Mouse (Mus musculus) midbrain, embryonic 16.5 days (tissue): Measurements from ENCODE around the gene Slc45a3. TPM values are rescaled to one million over a fixed set of nuclear protein-coding genes. Genes with fewer than 3 reads are reported as not detected.

ENCODE experiments used
- ATAC-seq: fragments of 200-750 bp; cut with Nextera tagmentation; 2 replicates; pipeline ENCODE4 v1.8.0; 2017; ENCODE audit warnings: moderate TSS enrichment
- H3K27ac ChIP-seq: fragments of 300-500 bp; sonication (generic); 2 replicates; pipeline ENCODE4 v1.5.1; 2014; ENCODE audit warnings: mild to moderate bottlenecking, low read length, mixed read lengths
- H3K27me3 ChIP-seq: fragments of 300-500 bp; sonication (generic); 2 replicates; pipeline ENCODE4 v1.6.1; 2014; ENCODE audit warnings: low read depth, low read length, mixed read lengths; ENCODE audit not compliant: control insufficient read depth, insufficient read depth
- H3K36me3 ChIP-seq: fragments of 300-500 bp; sonication (generic); 2 replicates; pipeline ENCODE4 v1.6.1; 2014; ENCODE audit warnings: mild to moderate bottlenecking, low read length, moderate library complexity, mixed read lengths; ENCODE audit not compliant: control insufficient read depth, insufficient read depth
- H3K4me1 ChIP-seq: fragments of 300-500 bp; sonication (generic); 2 replicates; pipeline ENCODE4 v1.6.1; 2014; ENCODE audit warnings: mild to moderate bottlenecking, low read length, mixed read lengths; ENCODE audit not compliant: control insufficient read depth, insufficient read depth
- H3K4me2 ChIP-seq: fragments of 300-500 bp; sonication (generic); 2 replicates; pipeline ENCODE4 v1.6.1; 2014; ENCODE audit warnings: mild to moderate bottlenecking, low read length, mixed read lengths
- H3K4me3 ChIP-seq: fragments of 300-500 bp; sonication (generic); 2 replicates; pipeline ENCODE4 v1.5.1; 2014; ENCODE audit warnings: low read depth, mild to moderate bottlenecking, low read length, moderate library complexity, mixed read lengths
- H3K9ac ChIP-seq: fragments of 300-500 bp; sonication (generic); 2 replicates; pipeline ENCODE4 v1.6.1; 2014; ENCODE audit warnings: low read depth, low read length, mixed read lengths
- H3K9me3 ChIP-seq: fragments of 300-500 bp; sonication (generic); replicated peaks from 2 replicates; pipeline ENCODE4 v1.6.1; 2014; ENCODE audit warnings: mild to moderate bottlenecking, low read length, mixed read lengths; ENCODE audit not compliant: control insufficient read depth, poor library complexity, severe bottlenecking
- WGBS: fragments of 180-500 bp; shearing (Covaris S2); extraction: QIAGEN DNeasy Blood & Tissue Kit; methylation state at CpG from one replicate; pipeline ENCODE4 v1.1.7; 2014; 5-methylcytosine and 5-hydroxymethylcytosine counted together
- polyA plus RNA-seq: library from polyadenylated mRNA; unstranded; fragments of >200 nt; fragmentation: Nextera tagmentation; extraction: Ambion mirVana; gene quantifications from 2 replicates; pipeline ENCODE4 v1.2.1, GENCODE M21; 2015

Slc45a3 gene
- polyA plus RNA-seq, 1 experiment from 2014 or later, result 2.3 TPM

GRCm38 (mm10) chr1:131970661-131971520 lies 8.1 kb downstream of the Slc45a3 start:
- Histone ChIP-seq H3K9ac (no peak overlapping the region), H3K27ac (no peak overlapping the region; the same call in 1 of the 2 replicates), H3K4me2 (no peak overlapping the region), H3K9me3 (no peaks in the 10 kb centered on the region), H3K27me3 (no peaks in the 10 kb centered on the region), H3K4me3 (no peak overlapping the region), H3K4me1 (peaks cover 22% of the 10 kb centered on the region), H3K36me3 (no peaks in the 10 kb centered on the region)
- 5% methylated on average over 16 of the region's 16 CpGs for whole genome bisulfite sequencing
- peak; percentile 55 for ATAC-seq

- H3K4me3 ChIP-seq, result no peak overlapping the region
- no peak overlapping the region for H3K27ac ChIP-seq
- H3K36me3 ChIP-seq, result no peaks in the 10 kb centered on the region
- 7% methylated on average over 15 of the region's 15 CpGs for WGBS
- H3K4me2 ChIP-seq, result no peak overlapping the region
- ATAC-seq, result peak; percentile 37; the same call in 1 of the 2 replicates
- H3K9ac ChIP-seq, result no peak overlapping the region
- no peaks in the 10 kb centered on the region for H3K27me3 ChIP-seq
- H3K9me3 ChIP-seq, result no peaks in the 10 kb centered on the region
- peaks cover 22% of the 10 kb centered on the region for H3K4me1 ChIP-seq
These were observed 9.2 kb downstream of the Slc45a3 start for GRCm38 (mm10) chr1:131971771-131972497.

GRCm38 (mm10) chr1:131972498-131973334 lies 9.9 kb downstream of the Slc45a3 start:
- H3K4me2 ChIP-seq, result no peak overlapping the region

GRCm38 (mm10) chr1:131973991-131974390 lies 11.2 kb downstream of the Slc45a3 start:
- no peaks in the 10 kb centered on the region; the same call in 1 of the 2 replicates for H3K27me3 ChIP-seq
- H3K4me1 ChIP-seq, result peaks cover 22% of the 10 kb centered on the region
- H3K9me3 ChIP-seq, result no peaks in the 10 kb centered on the region
- no peaks in the 10 kb centered on the region for H3K36me3 ChIP-seq
- ATAC-seq, result no peak
- H3K27ac ChIP-seq, result no peak overlapping the region
- no peak overlapping the region for H3K9ac ChIP-seq
- no peak overlapping the region for H3K4me3 ChIP-seq
- WGBS, result 82% methylated on average over 6 of the region's 6 CpGs
- H3K4me2 ChIP-seq, result no peak overlapping the region

More at GRCm38 (mm10) chr1:131972498-131973334, 9.9 kb downstream of the Slc45a3 start:
- Histone ChIP-seq H3K9ac (no peak overlapping the region), H3K4me1 (peaks cover 22% of the 10 kb centered on the region), H3K27me3 (no peaks in the 10 kb centered on the region; the same call in 1 of the 2 replicates), H3K9me3 (no peaks in the 10 kb centered on the region), H3K27ac (no peak overlapping the region), H3K4me3 (no peak overlapping the region), H3K36me3 (no peaks in the 10 kb centered on the region)
- ATAC-seq, result no peak
- WGBS, result 17% methylated on average over 13 of the region's 13 CpGs

- Histone ChIP-seq H3K4me2 (no peak overlapping the region), H3K36me3 (no peaks in the 10 kb centered on the region), H3K27me3 (no peaks in the 10 kb centered on the region; the same call in 1 of the 2 replicates), H3K9me3 (no peaks in the 10 kb centered on the region), H3K9ac (no peak overlapping the region), H3K4me3 (no peak overlapping the region), H3K27ac (no peak overlapping the region), H3K4me1 (peaks cover 13% of the 10 kb centered on the region)
- 91% methylated on average over 5 of the region's 5 CpGs for WGBS
- ATAC-seq, result no peak
These were observed 14.1 kb downstream of the Slc45a3 start for GRCm38 (mm10) chr1:131976886-131977285.

GRCm38 (mm10) chr1:131980471-131980870 lies 17.7 kb downstream of the Slc45a3 start:
- Histone ChIP-seq H3K9me3 (no peaks in the 10 kb centered on the region), H3K4me1 (no peaks in the 10 kb centered on the region), H3K4me3 (no peak overlapping the region), H3K4me2 (no peak overlapping the region), H3K27ac (no peak overlapping the region), H3K9ac (no peak overlapping the region), H3K36me3 (no peaks in the 10 kb centered on the region), H3K27me3 (no peaks in the 10 kb centered on the region; the same call in 1 of the 2 replicates)
- ATAC-seq, result no peak
- 29% methylated on average over 2 of the region's 2 CpGs for WGBS

GRCm38 (mm10) chr1:131981378-131982013 lies 18.7 kb downstream of the Slc45a3 start:
- H3K4me3 ChIP-seq, result no peak overlapping the region
- WGBS, result 52% methylated on average over 12 of the region's 12 CpGs

GRCm38 (mm10) chr1:131982907-131983306 lies 20.1 kb downstream of the Slc45a3 start:
- peak; percentile 57; the same call in 1 of the 2 replicates for ATAC-seq
- 17% methylated on average over 5 of the region's 5 CpGs for WGBS
- Histone ChIP-seq H3K36me3 (no peaks in the 10 kb centered on the region), H3K4me2 (no peak overlapping the region), H3K27me3 (no peaks in the 10 kb centered on the region), H3K4me3 (no peak overlapping the region), H3K9me3 (no peaks in the 10 kb centered on the region), H3K4me1 (no peaks in the 10 kb centered on the region), H3K27ac (no peak overlapping the region), H3K9ac (no peak overlapping the region)

More at GRCm38 (mm10) chr1:131981378-131982013, 18.7 kb downstream of the Slc45a3 start:
- no peaks in the 10 kb centered on the region; the same call in 1 of the 2 replicates for H3K27me3 ChIP-seq
- no peak overlapping the region for H3K4me2 ChIP-seq
- H3K9me3 ChIP-seq, result no peaks in the 10 kb centered on the region
- H3K27ac ChIP-seq, result no peak overlapping the region
- H3K36me3 ChIP-seq, result no peaks in the 10 kb centered on the region
- ATAC-seq, result peak; percentile 55
- H3K9ac ChIP-seq, result no peak overlapping the region
- no peaks in the 10 kb centered on the region for H3K4me1 ChIP-seq
